Mouse (Mus musculus) frontal cortex, postnatal 36 days (tissue): ENCODE data around the gene Aldh2.
"Not testable (repeated sequence)": the region's sequence is repeated elsewhere in the genome, so short reads cannot be mapped to it uniquely, and the experiment has no call there.

ENCODE experiments used
- DNase-seq, 2 experiments: peaks; one replicate each; pipeline ENCODE4 v3.0.0; 2022; ENCODE audit warnings: low spot score in 2 of 2

The Aldh2 gene

GRCm38 (mm10) chr5:121593451-121594401, at the start of gene Aldh2:
Gene Aldh2, minus strand, starts transcription at chr5:121593824.
- DNase-seq: peak; percentile 62 to 80

GRCm38 (mm10) chr5:121639601-121640000, 46.0 kb upstream of the Aldh2 start:
- no peak for DNase-seq

- DNase-seq: no peak
These were observed 43.7 kb upstream of the Aldh2 start for GRCm38 (mm10) chr5:121637296-121637695.

- DNase-seq: no peak
These were observed 41.0 kb upstream of the Aldh2 start for GRCm38 (mm10) chr5:121634668-121635067.

- DNase-seq: no peak
These were observed 39.2 kb upstream of the Aldh2 start for GRCm38 (mm10) chr5:121632804-121633203.

- not testable (repeated sequence) for DNase-seq
These were observed 37.6 kb upstream of the Aldh2 start for GRCm38 (mm10) chr5:121631106-121631647.

- DNase-seq: peak; percentile 67 to 70
These were observed 34.2 kb upstream of the Aldh2 start for GRCm38 (mm10) chr5:121627871-121628270.

- DNase-seq: no peak
These were observed 29.6 kb upstream of the Aldh2 start for GRCm38 (mm10) chr5:121623241-121623640.

- no peak for DNase-seq
These were observed 27.5 kb upstream of the Aldh2 start for GRCm38 (mm10) chr5:121621102-121621501.

GRCm38 (mm10) chr5:121618592-121619513, 25.2 kb upstream of the Aldh2 start, which contains the start of gene Acad12:
Gene Acad12, minus strand, starts transcription at chr5:121618938.
- DNase-seq: peak; percentile 72 to 73

- not testable (repeated sequence) for DNase-seq
These were observed 21.3 kb upstream of the Aldh2 start for GRCm38 (mm10) chr5:121614921-121615320.

- DNase-seq: no peak
These were observed 18.4 kb upstream of the Aldh2 start for GRCm38 (mm10) chr5:121612036-121612435.

GRCm38 (mm10) chr5:121609556-121610135, 16.0 kb upstream of the Aldh2 start:
- DNase-seq: not testable (repeated sequence)

- DNase-seq: peak; percentile 77 to 79
These were observed 12.5 kb upstream of the Aldh2 start for GRCm38 (mm10) chr5:121606151-121606550.

- DNase-seq: not testable (repeated sequence)
These were observed 10.2 kb upstream of the Aldh2 start for GRCm38 (mm10) chr5:121603815-121604214.

GRCm38 (mm10) chr5:121601547-121602299, 8.1 kb upstream of the Aldh2 start:
- DNase-seq: peak; percentile 88 to 91

GRCm38 (mm10) chr5:121598871-121599610, 5.4 kb upstream of the Aldh2 start:
- no peak for DNase-seq

- DNase-seq: no peak
These were observed 4.4 kb upstream of the Aldh2 start for GRCm38 (mm10) chr5:121597991-121598537.

- no peak for DNase-seq
These were observed 3.7 kb upstream of the Aldh2 start for GRCm38 (mm10) chr5:121597332-121597731.

- DNase-seq: no peak
These were observed 2.6 kb upstream of the Aldh2 start for GRCm38 (mm10) chr5:121596226-121596625.
